Mouse (Mus musculus): ENCODE results near the gene Wdr73. TPM values are rescaled to one million over a fixed set of nuclear protein-coding genes. Genes with fewer than 3 reads are reported as not detected.

The Wdr73 gene
- total and polyA plus RNA-seq, 3 experiments = 42.4 to 55.7 (median 48.1) TPM

DNA sequence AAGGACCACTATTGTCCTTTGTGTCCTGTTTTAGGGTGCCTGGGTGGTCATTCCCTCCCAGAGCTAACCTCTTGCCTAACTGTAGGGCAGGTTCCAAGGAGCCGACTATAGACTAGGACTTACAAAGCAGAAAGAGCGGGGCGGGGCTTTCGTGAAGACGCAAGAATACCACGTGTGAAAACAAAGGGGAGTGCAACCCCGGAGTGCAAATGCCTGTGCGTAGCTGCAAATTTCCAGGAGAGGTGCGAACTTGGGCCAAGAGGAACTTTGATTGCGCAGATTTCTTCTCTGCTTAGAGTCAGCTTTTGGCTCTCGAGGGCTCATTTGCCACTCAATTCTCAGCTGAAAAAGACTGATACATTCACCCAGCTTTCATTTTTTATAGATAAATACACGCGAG lies 40.8 kb downstream of the Wdr73 start:
- dilution Hi-C loops (cut with MboI; ENCODE audit: extremely low pct_ligation_motif_present, extremely low pct_unique_long_range_greater_than_20kb, low sequenced_read_pairs) = no loop called here
- Histone ChIP-seq H3K27me3 (replicated peaks) (no peaks in the 10 kb centered on the region), H3K79me2 (replicated peaks; ENCODE audit: control insufficient read depth, extremely low read depth, insufficient read depth, poor library complexity, severe bottlenecking) (no peaks in the 10 kb centered on the region), H3K36me3 (replicated peaks in 1 of 2; ENCODE audit: control insufficient read depth in 1 of 2, insufficient read depth in 1 of 2, low read length in 1 of 2) (peaks cover 2 to 17% of the 10 kb centered on the region in 2 experiments), H3K4me1 (ENCODE audit: control insufficient read depth in 1 of 2, insufficient read depth in 2 of 2) (peaks cover 2 to 35% of the 10 kb centered on the region in 2 experiments; a peak in 3 of 4 replicates), H3K4me3 (replicated peaks in 1 of 3; ENCODE audit: low read depth in 2 of 3, low read length in 2 of 3, poor library complexity in 1 of 3) (peak overlapping the region; percentile 87 to 94 (median 88)), H3K27ac (ENCODE audit: insufficient read depth, low read depth) (no peak overlapping the region), H3K9ac (ENCODE audit: insufficient read depth, low read depth) (peak overlapping the region; percentile 34; the same call in 1 of the 2 replicates), H3K9me3 (replicated peaks; ENCODE audit: low read length) (no peaks in the 10 kb centered on the region), H3K4me2 (ENCODE audit: insufficient read depth, low read depth, poor library complexity, severe bottlenecking) (peak overlapping the region; percentile 82)
- peak; percentile 69 for DNase-seq (ENCODE audit: extremely low read depth)
- in situ Hi-C loops (cut with MboI; ENCODE audit: low pct_ligation_motif_present, low pct_unique_long_range_greater_than_20kb, low sequenced_read_pairs) = no loop called here
- no peak for TF ChIP-seq ZC3H11A (IDR thresholded peaks at IDR 0.05; ENCODE audit: low read depth, low read length)
- TF ChIP-seq POLR2AphosphoS2 (IDR thresholded peaks at IDR 0.05; ENCODE audit: low read depth, low read length) = no peak
- TF ChIP-seq PAX5 (IDR thresholded peaks at IDR 0.05; ENCODE audit: low read length) = no peak
- no peak for TF ChIP-seq UBTF (IDR thresholded peaks at IDR 0.05; ENCODE audit: low read depth, low read length)
- TF ChIP-seq ELF1 (IDR thresholded peaks at IDR 0.05; ENCODE audit: low read depth, low read length) = no peak
- no peak for TF ChIP-seq KAT2A (IDR thresholded peaks at IDR 0.05; ENCODE audit: insufficient replicate concordance, low read length)
- no peak for TF ChIP-seq MEF2A (IDR thresholded peaks at IDR 0.05; ENCODE audit: borderline replicate concordance, low read depth, low read length)
- TF ChIP-seq MAX (IDR thresholded peaks at IDR 0.05; ENCODE audit: low read length) = peak; percentile 88
- no peak for TF ChIP-seq HCFC1 (IDR thresholded peaks at IDR 0.05; ENCODE audit: low read depth, low read length)
- peak; percentile 84 for TF ChIP-seq SIN3A (IDR thresholded peaks at IDR 0.05; ENCODE audit: low read length)
- TF ChIP-seq USF1 (IDR thresholded peaks at IDR 0.05; ENCODE audit: low read depth, low read length) = peak; percentile 62
- peak; percentile 87; the same call in 1 of the 2 replicates for TF ChIP-seq MXI1 (IDR thresholded peaks at IDR 0.05; ENCODE audit: low read depth, low read length)
- no peak for TF ChIP-seq SMC3 (IDR thresholded peaks at IDR 0.05; ENCODE audit: low read depth, low read length)
- no peak for TF ChIP-seq JUN (IDR thresholded peaks at IDR 0.05; ENCODE audit: insufficient read depth, low read depth, low read length)
- no peak for TF ChIP-seq BHLHE40 (IDR thresholded peaks at IDR 0.05; ENCODE audit: low read depth, low read length)
- no peak for TF ChIP-seq MYC (IDR thresholded peaks at IDR 0.05; ENCODE audit: low read depth, low read length)
- no peak for TF ChIP-seq JUND (conservative IDR thresholded peaks at IDR 0.05; ENCODE audit: low read depth, low read length)
- TF ChIP-seq GABPA (IDR thresholded peaks at IDR 0.05; ENCODE audit: insufficient replicate concordance, low read depth, low read length) = no peak
- no peak for TF ChIP-seq ZNF384 (IDR thresholded peaks at IDR 0.05; ENCODE audit: low read depth, low read length)
- no peak for TF ChIP-seq NRF1 (IDR thresholded peaks at IDR 0.05; ENCODE audit: low read depth, low read length)
- TF ChIP-seq TCF12 (IDR thresholded peaks at IDR 0.05; ENCODE audit: low read depth, low read length) = no peak
- TF ChIP-seq E2F4 (IDR thresholded peaks at IDR 0.05; ENCODE audit: insufficient replicate concordance, low read depth, low read length) = no peak
- no peak for TF ChIP-seq POLR2A (IDR thresholded peaks at IDR 0.05; ENCODE audit: low read depth, low read length)
- TF ChIP-seq EP300 (IDR thresholded peaks at IDR 0.05; ENCODE audit: low read length) = no peak
- no peak for TF ChIP-seq CHD2 (IDR thresholded peaks at IDR 0.05; ENCODE audit: low read length)
- TF ChIP-seq MAFK (IDR thresholded peaks at IDR 0.05; ENCODE audit: insufficient replicate concordance, low read length) = no peak
- no peak for TF ChIP-seq IRF4 (IDR thresholded peaks at IDR 0.05; ENCODE audit: low read depth, low read length)

All from CH12.LX (cell line).